Mouse (Mus musculus): Measurements from ENCODE around the gene Cfb. TPM values are rescaled to one million over a fixed set of nuclear protein-coding genes. Genes with fewer than 3 reads are reported as not detected.

The Cfb gene
- polyA plus RNA-seq, 1 experiment from 2014 or later, result 1.4 TPM

DNA sequence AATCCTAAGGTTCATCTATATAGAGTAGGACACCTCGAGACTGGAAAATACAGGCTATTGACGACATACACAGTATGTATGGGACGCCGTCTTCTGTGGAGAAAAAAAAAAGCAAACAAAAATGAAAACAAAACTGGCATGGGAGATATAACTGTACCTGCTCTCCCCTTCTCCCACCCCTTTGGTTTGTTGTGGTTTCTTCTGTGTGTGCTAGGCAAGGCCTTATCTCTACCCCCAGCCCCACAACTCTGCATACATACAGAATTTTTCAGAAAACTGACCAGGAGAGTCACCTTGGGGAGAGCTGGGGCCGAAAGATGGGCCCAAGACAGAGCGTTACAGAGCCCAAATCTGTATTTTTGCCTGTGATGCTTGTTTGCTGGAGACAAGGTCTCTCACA, 22.4 kb upstream of the Cfb start:
- WGBS, result 90% methylated on average over 6 of the region's 6 CpGs
- Histone ChIP-seq H3K4me2 (no peak overlapping the region), H3K4me1 (replicated peaks) (0 out of 2 replicates have a peak, but pooled peaks cover 6% of the 10 kb centered on the region), H3K27me3 (peaks cover 20% of the 10 kb centered on the region), H3K27ac (no peak overlapping the region), H3K36me3 (no peaks in the 10 kb centered on the region), H3K9ac (replicated peaks) (no peak overlapping the region), H3K4me3 (replicated peaks) (no peak overlapping the region), H3K9me3 (no peaks in the 10 kb centered on the region)
- no peak for ATAC-seq (ENCODE audit: insufficient number of reproducible peaks, insufficient read depth, low FRiP score, low TSS enrichment, low read depth)

- no peak for ATAC-seq (ENCODE audit: insufficient number of reproducible peaks, insufficient read depth, low FRiP score, low TSS enrichment, low read depth)
Measured at GRCm38 (mm10) chr17:34883332-34883731, 21.0 kb upstream of the Cfb start.

DNA sequence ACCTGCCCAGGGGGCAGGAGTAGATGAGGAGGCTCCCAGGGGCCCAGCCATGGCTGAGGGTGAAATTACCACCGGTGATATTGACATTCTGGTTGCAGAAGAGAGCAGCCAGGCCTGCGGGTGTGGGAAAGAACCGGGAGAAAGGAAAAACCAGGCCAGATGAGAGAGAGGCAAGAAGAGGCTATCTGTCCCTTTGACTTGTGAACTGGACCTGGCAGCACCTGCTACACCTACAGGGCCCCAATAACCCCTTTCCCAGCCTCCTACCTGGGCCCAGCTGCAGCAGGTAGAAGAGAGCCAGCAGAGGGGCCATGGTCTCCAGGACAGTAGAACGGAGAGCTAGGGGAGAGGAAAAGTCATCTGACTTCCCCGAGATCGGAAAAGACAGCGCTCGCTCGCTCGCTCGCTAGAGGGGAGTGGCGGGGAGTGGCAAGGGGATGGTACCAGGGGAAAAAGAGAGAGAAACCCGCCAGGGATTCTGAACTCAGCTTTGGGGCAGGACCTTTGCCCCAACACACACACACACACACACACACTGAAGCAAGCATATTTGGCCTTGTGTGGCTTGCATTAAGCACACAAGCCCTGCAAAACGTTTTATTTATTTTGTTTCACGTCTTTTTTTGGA, 19.5 kb upstream of the Cfb start, which contains the start of gene Gm20547:
Gm20547 (minus strand) TSS at position 360 of the 628 bp plus-strand sequence.
- Histone ChIP-seq H3K36me3 (no peaks in the 10 kb centered on the region), H3K4me1 (replicated peaks) (peaks cover 8% of the 10 kb centered on the region; the same call in 1 of the 2 replicates), H3K4me3 (replicated peaks) (no peak within 1 kb of the TSS), H3K9ac (replicated peaks) (no peak within 1 kb of the TSS), H3K27me3 (peaks cover 20% of the 10 kb centered on the region), H3K4me2 (peak within 1 kb of the TSS; percentile 13; the same call in 1 of the 2 replicates), H3K9me3 (no peaks in the 10 kb centered on the region), H3K27ac (no peak within 1 kb of the TSS)
- no peak for ATAC-seq (ENCODE audit: insufficient number of reproducible peaks, insufficient read depth, low FRiP score, low TSS enrichment, low read depth)
- 8% methylated on average over 15 of the region's 15 CpGs for whole genome bisulfite sequencing

More at GRCm38 (mm10) chr17:34883332-34883731, 21.0 kb upstream of the Cfb start:
- no peak overlapping the region for H3K27ac ChIP-seq
- H3K4me1 ChIP-seq (replicated peaks), result peaks cover 8% of the 10 kb centered on the region; the same call in 1 of the 2 replicates
- no peaks in the 10 kb centered on the region for H3K9me3 ChIP-seq
- H3K36me3 ChIP-seq, result no peaks in the 10 kb centered on the region
- no peak overlapping the region for H3K4me2 ChIP-seq
- no peak overlapping the region for H3K4me3 ChIP-seq (replicated peaks)
- H3K27me3 ChIP-seq, result peaks cover 20% of the 10 kb centered on the region
- 53% methylated on average over 3 of the region's 3 CpGs for WGBS
- H3K9ac ChIP-seq (replicated peaks), result no peak overlapping the region

GRCm38 (mm10) chr17:34881166-34881565, 18.8 kb upstream of the Cfb start:
- Histone ChIP-seq H3K4me1 (replicated peaks) (peaks cover 8% of the 10 kb centered on the region; the same call in 1 of the 2 replicates), H3K9me3 (no peaks in the 10 kb centered on the region), H3K9ac (replicated peaks) (no peak overlapping the region), H3K27ac (no peak overlapping the region), H3K36me3 (no peaks in the 10 kb centered on the region), H3K27me3 (peaks cover 20% of the 10 kb centered on the region), H3K4me2 (no peak overlapping the region), H3K4me3 (replicated peaks) (no peak overlapping the region)
- ATAC-seq (ENCODE audit: insufficient number of reproducible peaks, insufficient read depth, low FRiP score, low TSS enrichment, low read depth), result no peak

- Histone ChIP-seq H3K36me3 (no peaks in the 10 kb centered on the region), H3K27me3 (peaks cover 20% of the 10 kb centered on the region), H3K4me2 (0 out of 2 replicates have a peak within 1 kb of the TSS, but pooled peaks have one; percentile 3), H3K9me3 (no peaks in the 10 kb centered on the region), H3K4me3 (replicated peaks) (no peak within 1 kb of the TSS), H3K9ac (replicated peaks) (no peak within 1 kb of the TSS), H3K27ac (no peak within 1 kb of the TSS), H3K4me1 (replicated peaks) (peaks cover 8% of the 10 kb centered on the region; the same call in 1 of the 2 replicates)
- WGBS, result 57% methylated on average over 11 of the region's 11 CpGs
- no peak for ATAC-seq (ENCODE audit: insufficient number of reproducible peaks, insufficient read depth, low FRiP score, low TSS enrichment, low read depth)
Measured at GRCm38 (mm10) chr17:34879336-34879879, 17.1 kb upstream of the Cfb start, which contains the start of gene Zbtb12. TSS of gene Zbtb12 (plus strand) at chr17:34879483.

GRCm38 (mm10) chr17:34874321-34874720, 12.0 kb upstream of the Cfb start:
- Histone ChIP-seq H3K4me3 (replicated peaks) (no peak overlapping the region), H3K9me3 (no peaks in the 10 kb centered on the region), H3K36me3 (no peaks in the 10 kb centered on the region), H3K4me2 (no peak overlapping the region), H3K27me3 (0 out of 2 replicates have a peak, but pooled peaks cover 4% of the 10 kb centered on the region), H3K27ac (no peak overlapping the region), H3K4me1 (replicated peaks) (no peaks in the 10 kb centered on the region; the same call in 1 of the 2 replicates), H3K9ac (replicated peaks) (no peak overlapping the region)
- ATAC-seq (ENCODE audit: insufficient number of reproducible peaks, insufficient read depth, low FRiP score, low TSS enrichment, low read depth), result no peak
- 89% methylated on average over 6 of the region's 6 CpGs for WGBS

GRCm38 (mm10) chr17:34865981-34866380, 3.7 kb upstream of the Cfb start:
- H3K27ac ChIP-seq, result no peak overlapping the region
- no peak for ATAC-seq (ENCODE audit: insufficient number of reproducible peaks, insufficient read depth, low FRiP score, low TSS enrichment, low read depth)
- H3K4me1 ChIP-seq (replicated peaks), result peaks cover 4% of the 10 kb centered on the region; the same call in 1 of the 2 replicates
- H3K36me3 ChIP-seq, result no peaks in the 10 kb centered on the region
- no peak overlapping the region for H3K4me3 ChIP-seq (replicated peaks)
- H3K4me2 ChIP-seq, result no peak overlapping the region
- H3K9ac ChIP-seq (replicated peaks), result no peak overlapping the region; the same call in 1 of the 2 replicates
- no peaks in the 10 kb centered on the region for H3K9me3 ChIP-seq
- no peaks in the 10 kb centered on the region; the same call in 1 of the 2 replicates for H3K27me3 ChIP-seq
- WGBS, result 63% methylated on average over 7 of the region's 7 CpGs

GRCm38 (mm10) chr17:34861704-34862415, 458 bp downstream of the Cfb start:
- Histone ChIP-seq H3K27ac (no peak overlapping the region), H3K36me3 (peaks cover 16% of the 10 kb centered on the region), H3K9me3 (no peaks in the 10 kb centered on the region), H3K4me3 (replicated peaks) (no peak overlapping the region), H3K9ac (replicated peaks) (no peak overlapping the region), H3K4me2 (no peak overlapping the region), H3K27me3 (no peaks in the 10 kb centered on the region; the same call in 1 of the 2 replicates), H3K4me1 (replicated peaks) (no peaks in the 10 kb centered on the region; the same call in 1 of the 2 replicates)
- no peak for ATAC-seq (ENCODE audit: insufficient number of reproducible peaks, insufficient read depth, low FRiP score, low TSS enrichment, low read depth)
- WGBS, result 66% methylated on average over 13 of the region's 13 CpGs

GRCm38 (mm10) chr17:34860514-34860913, 1.8 kb downstream of the Cfb start:
- ATAC-seq (ENCODE audit: insufficient number of reproducible peaks, insufficient read depth, low FRiP score, low TSS enrichment, low read depth), result no peak
- Histone ChIP-seq H3K9me3 (no peaks in the 10 kb centered on the region), H3K9ac (replicated peaks) (no peak overlapping the region), H3K4me2 (no peak overlapping the region), H3K4me1 (replicated peaks) (no peaks in the 10 kb centered on the region; the same call in 1 of the 2 replicates), H3K36me3 (peaks cover 29% of the 10 kb centered on the region), H3K27me3 (no peaks in the 10 kb centered on the region; the same call in 1 of the 2 replicates), H3K27ac (no peak overlapping the region), H3K4me3 (replicated peaks) (no peak overlapping the region)
- 85% methylated on average over 9 of the region's 9 CpGs for WGBS

GRCm38 (mm10) chr17:34858670-34859069, 3.6 kb downstream of the Cfb start:
- peaks cover 47% of the 10 kb centered on the region for H3K36me3 ChIP-seq
- H3K27ac ChIP-seq, result no peak overlapping the region
- no peak overlapping the region for H3K9ac ChIP-seq (replicated peaks)
- no peak overlapping the region for H3K4me2 ChIP-seq
- 81% methylated on average over 4 of the region's 4 CpGs for WGBS
- no peak overlapping the region for H3K4me3 ChIP-seq (replicated peaks)
- no peaks in the 10 kb centered on the region for H3K9me3 ChIP-seq
- H3K4me1 ChIP-seq (replicated peaks), result no peaks in the 10 kb centered on the region; the same call in 1 of the 2 replicates
- no peaks in the 10 kb centered on the region; the same call in 1 of the 2 replicates for H3K27me3 ChIP-seq
- ATAC-seq (ENCODE audit: insufficient number of reproducible peaks, insufficient read depth, low FRiP score, low TSS enrichment, low read depth), result no peak

GRCm38 (mm10) chr17:34855825-34856224, 6.5 kb downstream of the Cfb start:
- H3K36me3 ChIP-seq, result peaks cover 70% of the 10 kb centered on the region
- H3K9me3 ChIP-seq, result no peaks in the 10 kb centered on the region
- H3K4me2 ChIP-seq, result no peak overlapping the region
- no peak for ATAC-seq (ENCODE audit: insufficient number of reproducible peaks, insufficient read depth, low FRiP score, low TSS enrichment, low read depth)
- no peak overlapping the region for H3K9ac ChIP-seq (replicated peaks)
- no peaks in the 10 kb centered on the region for H3K27me3 ChIP-seq
- WGBS, result 39% methylated on average over 3 of the region's 3 CpGs
- H3K4me3 ChIP-seq (replicated peaks), result no peak overlapping the region
- H3K4me1 ChIP-seq (replicated peaks), result peaks cover 11% of the 10 kb centered on the region
- no peak overlapping the region for H3K27ac ChIP-seq
